Mouse (Mus musculus) CH12.LX (cell line): ENCODE data around the gene Rpl31. TPM values are rescaled to one million over a fixed set of nuclear protein-coding genes. Genes with fewer than 3 reads are reported as not detected.

ENCODE experiments used
- DNase-seq: peaks from one replicate; pipeline ENCODE4 v3.0.0-alpha.2; 2013; ENCODE audit errors: extremely low read depth
- H3K27ac ChIP-seq: 2 replicates; pipeline ENCODE4 v1.5.1; 2012; ENCODE audit warnings: low read depth, mild to moderate bottlenecking, control low read depth, moderate library complexity; ENCODE audit not compliant: insufficient read depth
- H3K27me3 ChIP-seq: replicated peaks from 2 replicates; pipeline ENCODE3; 2012; ENCODE audit warnings: inconsistent platforms
- H3K36me3 ChIP-seq, 2 experiments: replicated peaks in 1 of 2; 2 replicates each; pipeline versions ENCODE3 to v1.6.1; 2012; ENCODE audit warnings: inconsistent platforms in 1 of 2, low read length in 1 of 2, mild to moderate bottlenecking in 1 of 2, mixed read lengths in 1 of 2, moderate library complexity in 1 of 2; ENCODE audit not compliant: control insufficient read depth in 1 of 2, insufficient read depth in 1 of 2
- H3K4me1 ChIP-seq, 2 experiments: 2 replicates each; pipeline ENCODE4 v1.6.1; 2012; ENCODE audit warnings: inconsistent platforms in 1 of 2, moderate library complexity in 1 of 2; ENCODE audit not compliant: insufficient read depth in 2 of 2, control insufficient read depth in 1 of 2
- H3K4me2 ChIP-seq: 2 replicates; pipeline ENCODE4 v1.6.1; 2012; ENCODE audit warnings: low read depth, mild to moderate bottlenecking, control low read depth; ENCODE audit not compliant: poor library complexity, insufficient read depth, severe bottlenecking
- H3K4me3 ChIP-seq, 3 experiments: fragments of 150-350 bp in 1 of 3; sonication (generic) in 1 of 3; replicated peaks in 1 of 3; 2 replicates each; pipeline versions ENCODE3 to v1.5.1; 2011 to 2012; ENCODE audit warnings: low read depth in 2 of 3, low read length in 2 of 3, mild to moderate bottlenecking in 2 of 3, moderate library complexity in 2 of 3, control low read depth in 1 of 3, improper control_type of control experiment in 1 of 3, inconsistent platforms in 1 of 3, mixed read lengths in 1 of 3; ENCODE audit not compliant: poor library complexity in 1 of 3
- H3K79me2 ChIP-seq: replicated peaks from 2 replicates; pipeline ENCODE4 v1.6.1; 2012; ENCODE audit warnings: mild to moderate bottlenecking, moderate library complexity; ENCODE audit not compliant: control insufficient read depth, poor library complexity, insufficient read depth, severe bottlenecking; ENCODE audit errors: extremely low read depth
- H3K9ac ChIP-seq: 2 replicates; pipeline ENCODE4 v1.6.1; 2012; ENCODE audit warnings: low read depth, mild to moderate bottlenecking, control low read depth, moderate library complexity; ENCODE audit not compliant: insufficient read depth
- H3K9me3 ChIP-seq: replicated peaks from 2 replicates; pipeline ENCODE3; 2012; ENCODE audit warnings: low read length, inconsistent platforms, mixed read lengths
- BHLHE40 ChIP-seq: IDR thresholded peaks from 2 replicates; pipeline ENCODE4 v1.6.1; 2011; ENCODE audit warnings: mild to moderate bottlenecking, low read depth, low read length, improper control_type of control experiment
- CHD1 ChIP-seq: IDR thresholded peaks from 2 replicates; pipeline ENCODE4 v1.6.1; 2012; ENCODE audit warnings: low read depth, low read length, improper control_type of control experiment, inconsistent platforms
- ELF1 ChIP-seq: IDR thresholded peaks from 2 replicates; pipeline ENCODE4 v1.6.1; 2014; ENCODE audit warnings: low read depth, mild to moderate bottlenecking, inconsistent platforms, low read length, improper control_type of control experiment
- ETS1 ChIP-seq: conservative IDR thresholded peaks from 2 replicates; pipeline ENCODE4 v1.6.1; 2012; ENCODE audit warnings: low read depth, mild to moderate bottlenecking, inconsistent platforms, low read length, improper control_type of control experiment, moderate library complexity
- GABPA ChIP-seq: IDR thresholded peaks from 2 replicates; pipeline ENCODE4 v1.6.1; 2012; ENCODE audit warnings: low read depth, low read length, improper control_type of control experiment, inconsistent platforms; ENCODE audit not compliant: insufficient replicate concordance
- HCFC1 ChIP-seq: IDR thresholded peaks from 2 replicates; pipeline ENCODE4 v1.6.1; 2012; ENCODE audit warnings: low read depth, mild to moderate bottlenecking, inconsistent platforms, low read length, improper control_type of control experiment
- IRF4 ChIP-seq: IDR thresholded peaks from 2 replicates; pipeline ENCODE4 v1.6.1; 2014; ENCODE audit warnings: low read depth, mild to moderate bottlenecking, inconsistent platforms, low read length, improper control_type of control experiment
- JUND ChIP-seq: conservative IDR thresholded peaks from 2 replicates; pipeline ENCODE4 v1.6.1; 2011; ENCODE audit warnings: low read depth, low read length, improper control_type of control experiment
- KAT2A ChIP-seq: IDR thresholded peaks from 2 replicates; pipeline ENCODE4 v1.6.1; 2012; ENCODE audit warnings: low read length, improper control_type of control experiment, inconsistent platforms; ENCODE audit not compliant: insufficient replicate concordance
- MAX ChIP-seq: IDR thresholded peaks from 2 replicates; pipeline ENCODE4 v1.6.1; 2011; ENCODE audit warnings: low read length, improper control_type of control experiment
- MAZ ChIP-seq: IDR thresholded peaks from 2 replicates; pipeline ENCODE4 v1.6.1; 2012; ENCODE audit warnings: low read depth, mild to moderate bottlenecking, inconsistent platforms, low read length, improper control_type of control experiment, moderate library complexity
- MXI1 ChIP-seq: IDR thresholded peaks from 2 replicates; pipeline ENCODE4 v1.6.1; 2011; ENCODE audit warnings: mild to moderate bottlenecking, low read depth, low read length, improper control_type of control experiment
- POLR2A ChIP-seq: IDR thresholded peaks from 2 replicates; pipeline ENCODE4 v1.6.1; 2011; ENCODE audit warnings: low read depth, mild to moderate bottlenecking, improper control_type of control experiment, low read length
- RAD21 ChIP-seq: IDR thresholded peaks from 2 replicates; pipeline ENCODE4 v1.6.1; 2011; ENCODE audit warnings: low read depth, mild to moderate bottlenecking, low read length, improper control_type of control experiment, moderate library complexity
- RCOR1 ChIP-seq: conservative IDR thresholded peaks from 2 replicates; pipeline ENCODE4 v1.6.1; 2012; ENCODE audit warnings: low read depth, mild to moderate bottlenecking, inconsistent platforms, low read length, improper control_type of control experiment
- USF1 ChIP-seq: IDR thresholded peaks from 2 replicates; pipeline ENCODE4 v1.6.1; 2014; ENCODE audit warnings: low read depth, mild to moderate bottlenecking, inconsistent platforms, low read length, improper control_type of control experiment
- USF2 ChIP-seq: conservative IDR thresholded peaks from 2 replicates; pipeline ENCODE4 v1.6.1; 2011; ENCODE audit warnings: low read depth, low read length, improper control_type of control experiment
- ZMIZ1 ChIP-seq: IDR thresholded peaks from 2 replicates; pipeline ENCODE4 v1.6.1; 2012; ENCODE audit warnings: low read depth, mild to moderate bottlenecking, inconsistent platforms, low read length, improper control_type of control experiment
- ZNF384 ChIP-seq: IDR thresholded peaks from 2 replicates; pipeline ENCODE4 v1.6.1; 2012; ENCODE audit warnings: low read depth, low read length, improper control_type of control experiment, inconsistent platforms
- dilution Hi-C: fragments of 300-500 bp; cut with MboI; formaldehyde crosslinking; loops from 2 replicates; pipeline ENCODE4 v1.14.3; 2020; ENCODE audit warnings: low sequenced_read_pairs; ENCODE audit not compliant: extremely low pct_unique_long_range_greater_than_20kb, extremely low pct_ligation_motif_present
- in situ Hi-C: fragments of 300-500 bp; cut with MboI; formaldehyde crosslinking; loops from 3 replicates; pipeline ENCODE4 v1.14.3; 2019; ENCODE audit warnings: low sequenced_read_pairs, low pct_ligation_motif_present, low pct_unique_long_range_greater_than_20kb, mixed read lengths
- polyA plus RNA-seq: library from polyadenylated mRNA; unstranded; fragments of >175 nt; gene quantifications from 2 replicates; pipeline ENCODE4 v1.2.1, GENCODE M21; 2012; ENCODE audit warnings: low read depth; ENCODE audit not compliant: insufficient read length
- total RNA-seq, 2 experiments: library from RNA; depleted of rRNA; stranded (reverse); fragments of 300-350 nt in 1 of 2; fragments of >200 nt in 1 of 2; gene quantifications; 2 replicates each; pipeline ENCODE4 v1.2.3; 2012 to 2014

Rpl31 gene
- total and polyA plus RNA-seq, 3 experiments, result 949 to 1,766 (median 1,044) TPM

DNA sequence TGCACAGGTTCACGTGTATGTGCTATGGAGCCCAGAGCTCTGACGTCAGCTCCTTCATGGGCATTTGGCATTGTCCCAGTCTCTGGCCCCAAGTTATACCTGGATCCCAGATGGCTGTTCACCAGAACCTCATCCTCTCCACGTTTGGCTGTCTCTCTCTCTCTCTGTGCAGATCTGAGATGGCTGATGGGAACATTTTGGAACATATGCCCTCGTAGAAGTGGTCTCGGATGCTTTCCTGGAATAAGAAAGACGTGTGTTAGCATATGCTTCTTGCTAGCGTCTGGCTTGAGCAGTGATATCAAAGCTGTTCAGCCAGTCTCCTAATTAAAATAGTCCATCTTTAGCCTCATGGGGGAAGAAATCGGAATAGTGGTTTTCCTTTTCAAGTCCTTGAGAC, 30.9 kb upstream of the Rpl31 start:
- no peak for DNase-seq
- Histone ChIP-seq H3K4me1 (peaks cover 3 to 10% of the 10 kb centered on the region in 2 experiments; a peak in 2 of 4 replicates), H3K9me3 (no peaks in the 10 kb centered on the region), H3K36me3 (no peaks in the 10 kb centered on the region), H3K27me3 (no peaks in the 10 kb centered on the region), H3K27ac (no peak overlapping the region), H3K4me2 (no peak overlapping the region), H3K9ac (no peak overlapping the region), H3K79me2 (no peaks in the 10 kb centered on the region), H3K4me3 (no peak overlapping the region)
- dilution Hi-C loops, result no loop called here
- in situ Hi-C loops, result no loop called here
- TF ChIP-seq POLR2A, result no peak
- TF ChIP-seq CHD1, result no peak
- TF ChIP-seq HCFC1, result no peak
- no peak for TF ChIP-seq ELF1
- TF ChIP-seq USF2, result no peak
- no peak for TF ChIP-seq BHLHE40
- TF ChIP-seq MAX, result no peak
- TF ChIP-seq GABPA, result no peak
- no peak for TF ChIP-seq IRF4
- TF ChIP-seq ZMIZ1, result no peak
- no peak for TF ChIP-seq JUND
- TF ChIP-seq KAT2A, result no peak
- no peak for TF ChIP-seq MXI1
- TF ChIP-seq ZNF384, result no peak
- TF ChIP-seq USF1, result no peak
- no peak for TF ChIP-seq MAZ
- TF ChIP-seq RCOR1, result no peak
- TF ChIP-seq ETS1, result no peak

DNA sequence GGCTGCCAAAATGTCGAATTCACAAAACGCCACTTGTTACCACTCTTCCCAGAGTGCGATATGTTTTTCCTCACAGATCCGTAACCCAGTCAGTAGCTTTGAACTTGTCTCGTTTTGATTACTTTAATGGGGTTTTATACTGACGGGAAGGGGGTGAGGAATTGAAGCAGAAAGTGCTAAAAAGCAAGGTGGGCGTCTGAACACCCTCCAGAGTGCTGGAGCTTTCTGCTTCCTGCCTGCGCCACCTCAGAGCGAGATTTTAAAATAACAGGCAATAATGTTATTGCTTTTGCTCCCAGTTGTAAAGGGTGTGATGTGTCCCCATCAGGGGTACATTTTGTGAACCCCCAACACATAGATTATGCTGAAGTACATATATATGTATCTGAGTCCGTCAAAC, 28.8 kb upstream of the Rpl31 start:
- in situ Hi-C loops (no loop called here), dilution Hi-C loops (no loop called here)
- Histone ChIP-seq H3K36me3 (no peaks in the 10 kb centered on the region), H3K9ac (no peak overlapping the region), H3K9me3 (no peaks in the 10 kb centered on the region), H3K27ac (no peak overlapping the region), H3K27me3 (no peaks in the 10 kb centered on the region), H3K79me2 (no peaks in the 10 kb centered on the region; the same call in 1 of the 2 replicates), H3K4me2 (no peak overlapping the region), H3K4me1 (peaks cover 0 to 10% of the 10 kb centered on the region in 2 experiments; a peak in 2 of 4 replicates), H3K4me3 (no peak overlapping the region)
- no peak for TF ChIP-seq RAD21
- DNase-seq, result no peak
